Mouse (Mus musculus) forebrain, embryonic 14.5 days (tissue): ENCODE results near the gene Ankrd9. TPM values are rescaled to one million over a fixed set of nuclear protein-coding genes. Genes with fewer than 3 reads are reported as not detected.

ENCODE experiments used
- ATAC-seq: fragments of 200-750 bp; cut with Nextera tagmentation; 2 replicates; pipeline ENCODE4 v1.8.0; 2017; ENCODE audit warnings: mild to moderate bottlenecking, moderate library complexity
- DNase-seq: peaks from one replicate; pipeline ENCODE4 v3.0.0-alpha.2; 2015; ENCODE audit warnings: low spot score
- H3K27ac ChIP-seq: fragments of 300-500 bp; sonication (generic); 2 replicates; pipeline ENCODE4 v1.5.1; 2014; ENCODE audit warnings: low read depth, mild to moderate bottlenecking, control low read depth, low read length, moderate library complexity
- H3K27me3 ChIP-seq: fragments of 300-500 bp; sonication (generic); replicated peaks from 2 replicates; pipeline ENCODE4 v1.6.1; 2014; ENCODE audit warnings: low read length, control low read depth, mixed read lengths; ENCODE audit not compliant: control insufficient read depth, insufficient read depth
- H3K36me3 ChIP-seq: fragments of 300-500 bp; sonication (generic); 2 replicates; pipeline ENCODE4 v1.6.1; 2014; ENCODE audit warnings: low read length, control low read depth; ENCODE audit not compliant: control insufficient read depth, insufficient read depth
- H3K4me1 ChIP-seq: fragments of 300-500 bp; sonication (generic); 2 replicates; pipeline ENCODE4 v1.6.1; 2014; ENCODE audit warnings: antibody characterized with exemption, low read length, control low read depth; ENCODE audit not compliant: control insufficient read depth, insufficient read depth
- H3K4me2 ChIP-seq: fragments of 300-500 bp; sonication (generic); 2 replicates; pipeline ENCODE4 v1.6.1; 2014; ENCODE audit warnings: mild to moderate bottlenecking, control low read depth, low read length
- H3K4me3 ChIP-seq: fragments of 300-500 bp; sonication (generic); 2 replicates; pipeline ENCODE4 v1.5.1; 2014; ENCODE audit warnings: low read depth, low read length, control low read depth
- H3K9ac ChIP-seq: fragments of 300-500 bp; sonication (generic); 2 replicates; pipeline ENCODE4 v1.6.1; 2014; ENCODE audit warnings: mild to moderate bottlenecking, low read length, control low read depth, moderate library complexity
- H3K9me3 ChIP-seq: fragments of 300-500 bp; sonication (generic); replicated peaks from 2 replicates; pipeline ENCODE4 v1.6.1; 2016; ENCODE audit warnings: low read length, control low read depth, mixed read lengths; ENCODE audit not compliant: control insufficient read depth
- WGBS: fragments of 180-500 bp; shearing (Covaris S2); extraction: QIAGEN DNeasy Blood & Tissue Kit; methylation state at CpG from one replicate; pipeline ENCODE4 v1.1.7; 2014; 5-methylcytosine and 5-hydroxymethylcytosine counted together
- polyA plus RNA-seq: library from polyadenylated mRNA; unstranded; fragments of >200 nt; fragmentation: Nextera tagmentation; extraction: Ambion mirVana; gene quantifications from 2 replicates; pipeline ENCODE4 v1.2.1, GENCODE M21; 2014

Ankrd9 gene
- polyA plus RNA-seq, 1 experiment from 2014 or later = 6.0 TPM

- H3K9ac ChIP-seq = no peak overlapping the region
- peaks cover 27% of the 10 kb centered on the region for H3K36me3 ChIP-seq
- no peaks in the 10 kb centered on the region for H3K27me3 ChIP-seq
- H3K27ac ChIP-seq = no peak overlapping the region
- H3K4me2 ChIP-seq = no peak overlapping the region
- H3K9me3 ChIP-seq = no peaks in the 10 kb centered on the region
- no peak for DNase-seq
- peaks cover 7% of the 10 kb centered on the region; the same call in 1 of the 2 replicates for H3K4me1 ChIP-seq
- ATAC-seq = no peak
- no peak overlapping the region for H3K4me3 ChIP-seq
- 87% methylated on average over 5 of the region's 5 CpGs for WGBS
These were observed 3.5 kb downstream of the Ankrd9 start for GRCm38 (mm10) chr12:110975385-110975784.

- Histone ChIP-seq H3K9me3 (no peaks in the 10 kb centered on the region), H3K36me3 (peaks cover 34% of the 10 kb centered on the region), H3K4me2 (no peak overlapping the region), H3K9ac (no peak overlapping the region), H3K27ac (no peak overlapping the region), H3K4me3 (no peak overlapping the region), H3K27me3 (no peaks in the 10 kb centered on the region), H3K4me1 (peaks cover 7% of the 10 kb centered on the region; the same call in 1 of the 2 replicates)
- DNase-seq = no peak
- no peak for ATAC-seq
- 91% methylated on average over 6 of the region's 6 CpGs for WGBS
These were observed 4.1 kb downstream of the Ankrd9 start for GRCm38 (mm10) chr12:110974726-110975125.

- H3K4me3 ChIP-seq = no peak overlapping the region
- H3K27me3 ChIP-seq = no peaks in the 10 kb centered on the region
- H3K36me3 ChIP-seq = peaks cover 38% of the 10 kb centered on the region
- no peak overlapping the region for H3K4me2 ChIP-seq
- H3K27ac ChIP-seq = no peak overlapping the region
- no peaks in the 10 kb centered on the region for H3K9me3 ChIP-seq
- 90% methylated on average over 7 of the region's 7 CpGs for WGBS
- no peak overlapping the region for H3K9ac ChIP-seq
- no peak for DNase-seq
- ATAC-seq = no peak
- peaks cover 6% of the 10 kb centered on the region; the same call in 1 of the 2 replicates for H3K4me1 ChIP-seq
These were observed 4.5 kb downstream of the Ankrd9 start for GRCm38 (mm10) chr12:110974295-110974694.

- no peak overlapping the region for H3K9ac ChIP-seq
- H3K4me1 ChIP-seq = peaks cover 5% of the 10 kb centered on the region; the same call in 1 of the 2 replicates
- H3K9me3 ChIP-seq = no peaks in the 10 kb centered on the region
- H3K4me3 ChIP-seq = no peak overlapping the region
- ATAC-seq (no peak), DNase-seq (no peak)
- H3K27ac ChIP-seq = no peak overlapping the region
- H3K36me3 ChIP-seq = peaks cover 43% of the 10 kb centered on the region
- no peak overlapping the region for H3K4me2 ChIP-seq
- H3K27me3 ChIP-seq = no peaks in the 10 kb centered on the region
- WGBS = 93% methylated on average over 4 of the region's 4 CpGs
These were observed 5.0 kb downstream of the Ankrd9 start for GRCm38 (mm10) chr12:110973829-110974228.

- DNase-seq (no peak), ATAC-seq (no peak)
- Histone ChIP-seq H3K9ac (no peak overlapping the region), H3K4me3 (no peak overlapping the region), H3K4me2 (no peak overlapping the region), H3K27me3 (no peaks in the 10 kb centered on the region), H3K27ac (no peak overlapping the region), H3K9me3 (no peaks in the 10 kb centered on the region), H3K36me3 (peaks cover 54% of the 10 kb centered on the region), H3K4me1 (no peaks in the 10 kb centered on the region)
- 96% methylated on average over 5 of the region's 5 CpGs for WGBS
These were observed 6.9 kb downstream of the Ankrd9 start for GRCm38 (mm10) chr12:110971972-110972371.

GRCm38 (mm10) chr12:110970408-110970807, 8.4 kb downstream of the Ankrd9 start:
- DNase-seq = no peak
- no peak overlapping the region for H3K9ac ChIP-seq
- H3K4me2 ChIP-seq = no peak overlapping the region
- 89% methylated on average over 5 of the region's 5 CpGs for WGBS
- peaks cover 50% of the 10 kb centered on the region for H3K36me3 ChIP-seq
- H3K4me1 ChIP-seq = no peaks in the 10 kb centered on the region
- H3K27ac ChIP-seq = no peak overlapping the region
- H3K9me3 ChIP-seq = no peaks in the 10 kb centered on the region
- no peaks in the 10 kb centered on the region for H3K27me3 ChIP-seq
- H3K4me3 ChIP-seq = no peak overlapping the region
- ATAC-seq = no peak

GRCm38 (mm10) chr12:110967146-110967545, 11.7 kb downstream of the Ankrd9 start:
- Histone ChIP-seq H3K27ac (no peak overlapping the region), H3K4me3 (no peak overlapping the region), H3K4me1 (no peaks in the 10 kb centered on the region), H3K4me2 (no peak overlapping the region), H3K9ac (no peak overlapping the region), H3K27me3 (no peaks in the 10 kb centered on the region), H3K36me3 (peaks cover 36% of the 10 kb centered on the region), H3K9me3 (no peaks in the 10 kb centered on the region)
- no peak for DNase-seq
- WGBS = 91% methylated on average over 2 of the region's 2 CpGs
- no peak for ATAC-seq

- no peak for ATAC-seq
- WGBS = 92% methylated on average over 4 of the region's 4 CpGs
- H3K27me3 ChIP-seq = no peaks in the 10 kb centered on the region
- no peak overlapping the region for H3K4me3 ChIP-seq
- no peak overlapping the region for H3K9ac ChIP-seq
- H3K27ac ChIP-seq = no peak overlapping the region
- peaks cover 36% of the 10 kb centered on the region for H3K36me3 ChIP-seq
- no peak overlapping the region for H3K4me2 ChIP-seq
- no peak for DNase-seq
- no peaks in the 10 kb centered on the region for H3K4me1 ChIP-seq
- no peaks in the 10 kb centered on the region for H3K9me3 ChIP-seq
These were observed 12.8 kb downstream of the Ankrd9 start for GRCm38 (mm10) chr12:110966079-110966478.

GRCm38 (mm10) chr12:110965500-110965899, 13.3 kb downstream of the Ankrd9 start:
- Histone ChIP-seq H3K4me2 (no peak overlapping the region), H3K4me1 (no peaks in the 10 kb centered on the region), H3K27ac (no peak overlapping the region), H3K9me3 (no peaks in the 10 kb centered on the region), H3K27me3 (no peaks in the 10 kb centered on the region), H3K4me3 (no peak overlapping the region), H3K9ac (no peak overlapping the region), H3K36me3 (peaks cover 30% of the 10 kb centered on the region)
- WGBS = 82% methylated on average over 3 of the region's 3 CpGs
- DNase-seq (no peak), ATAC-seq (no peak)
